Mouse (Mus musculus) spleen, adult 2 months (tissue): ENCODE results near the gene Mzf1.
A peak's percentile ranks its signal among the peaks of the same experiment; 100 is the strongest.

Experiments used
- CTCF ChIP-seq: fragments of 200-500 bp; IDR thresholded peaks from 2 replicates; pipeline ENCODE4 v1.5.1; 2011; ENCODE audit warnings: mild to moderate bottlenecking, inconsistent platforms; ENCODE audit not compliant: insufficient read depth, insufficient read length, insufficient replicate concordance; ENCODE audit errors: extremely low read depth
- POLR2A ChIP-seq: fragments of 200-500 bp; IDR thresholded peaks from 2 replicates; pipeline ENCODE4 v1.6.1; 2011; ENCODE audit warnings: low read depth, low read length, inconsistent platforms

GRCm38 (mm10) chr7:13034148-13034977 is 20.2 kb downstream of the Mzf1 start, which contains the start of gene Chmp2a:
- TF ChIP-seq CTCF: no peak
- peak; percentile 0; the same call in 1 of the 2 replicates for TF ChIP-seq POLR2A
